Mouse (Mus musculus) hindbrain, postnatal 0 days (tissue): ENCODE results near the gene Sec22a. TPM values are rescaled to one million over a fixed set of nuclear protein-coding genes. Genes with fewer than 3 reads are reported as not detected.

Source experiments
- ATAC-seq: fragments of 200-750 bp; cut with Nextera tagmentation; 2 replicates; pipeline ENCODE4 v1.8.0; 2017; ENCODE audit warnings: mild to moderate bottlenecking, moderate TSS enrichment, moderate library complexity
- DNase-seq: peaks from one replicate; pipeline ENCODE4 v3.0.0-alpha.2; 2015; ENCODE audit warnings: low spot score
- H3K27ac ChIP-seq: fragments of 300-500 bp; sonication (generic); 2 replicates; pipeline ENCODE4 v1.5.1; 2014; ENCODE audit warnings: mild to moderate bottlenecking
- H3K27me3 ChIP-seq: fragments of 300-500 bp; sonication (generic); 2 replicates; pipeline ENCODE4 v1.6.1; 2014; ENCODE audit warnings: low read length, mixed read lengths; ENCODE audit not compliant: insufficient read depth
- H3K36me3 ChIP-seq: fragments of 300-500 bp; sonication (generic); 2 replicates; pipeline ENCODE4 v1.6.1; 2014; ENCODE audit warnings: low read length, mixed read lengths; ENCODE audit not compliant: insufficient read depth
- H3K4me1 ChIP-seq: fragments of 300-500 bp; sonication (generic); 2 replicates; pipeline ENCODE4 v1.6.1; 2014; ENCODE audit warnings: antibody characterized with exemption, low read length, mixed read lengths; ENCODE audit not compliant: insufficient read depth
- H3K4me2 ChIP-seq: fragments of 300-500 bp; sonication (generic); 2 replicates; pipeline ENCODE4 v1.6.1; 2014; ENCODE audit warnings: low read depth, mild to moderate bottlenecking, low read length, moderate library complexity, mixed read lengths
- H3K4me3 ChIP-seq: fragments of 300-500 bp; sonication (generic); 2 replicates; pipeline ENCODE4 v1.5.1; 2014; ENCODE audit warnings: low read length
- H3K9ac ChIP-seq: fragments of 300-500 bp; sonication (generic); replicated peaks from 2 replicates; pipeline ENCODE4 v1.6.1; 2014; ENCODE audit warnings: mild to moderate bottlenecking, low read length, moderate library complexity, mixed read lengths
- H3K9me3 ChIP-seq: fragments of 300-500 bp; sonication (generic); 2 replicates; pipeline ENCODE4 v1.6.1; 2016; ENCODE audit warnings: low read length, mixed read lengths
- CTCF ChIP-seq: IDR thresholded peaks from 2 replicates; pipeline ENCODE4 v1.5.1; 2016; ENCODE audit warnings: antibody characterized with exemption, control low read depth, low read depth
- WGBS: fragments of 180-500 bp; shearing (Covaris S2); extraction: QIAGEN DNeasy Blood & Tissue Kit; methylation state at CpG from one replicate; pipeline ENCODE4 v1.1.7; 2014; 5-methylcytosine and 5-hydroxymethylcytosine counted together
- polyA plus RNA-seq: library from polyadenylated mRNA; unstranded; fragments of >200 nt; fragmentation: Nextera tagmentation; extraction: Ambion mirVana; gene quantifications from 2 replicates; pipeline ENCODE4 v1.2.1, GENCODE M21; 2015
- total RNA-seq: library from RNA; depleted of rRNA; stranded (reverse); fragments of >200 nt; gene quantifications from 2 replicates; pipeline ENCODE4 v1.2.3, GENCODE M21; 2014

Gene Sec22a
- total and polyA plus RNA-seq, 2 experiments from 2014 or later: 14.7 to 41.4 TPM

- H3K9me3 ChIP-seq: no peaks in the 10 kb centered on the region
- no peak for ATAC-seq
- TF ChIP-seq CTCF: no peak
Observed at GRCm38 (mm10) chr16:35316856-35317264, 46.9 kb downstream of the Sec22a start.

GRCm38 (mm10) chr16:35315496-35315895 is 48.2 kb downstream of the Sec22a start:
- Histone ChIP-seq H3K27me3 (no peaks in the 10 kb centered on the region), H3K4me1 (no peaks in the 10 kb centered on the region)
- no peak for DNase-seq

More at GRCm38 (mm10) chr16:35316856-35317264, 46.9 kb downstream of the Sec22a start:
- Histone ChIP-seq H3K4me1 (no peaks in the 10 kb centered on the region), H3K4me3 (no peak overlapping the region), H3K27me3 (no peaks in the 10 kb centered on the region), H3K4me2 (no peak overlapping the region), H3K9ac (no peak overlapping the region), H3K36me3 (peaks cover 13% of the 10 kb centered on the region), H3K27ac (no peak overlapping the region)
- DNase-seq: no peak

GRCm38 (mm10) chr16:35311586-35311985 is 52.1 kb downstream of the Sec22a start:
- no peak overlapping the region for H3K4me2 ChIP-seq
- DNase-seq (no peak), ATAC-seq (0 out of 2 replicates have a peak, but pooled peaks have one; percentile 39)
- no peaks in the 10 kb centered on the region for H3K9me3 ChIP-seq
- H3K27me3 ChIP-seq: no peaks in the 10 kb centered on the region
- 47% methylated on average over 8 of the region's 8 CpGs for whole genome bisulfite sequencing
- TF ChIP-seq CTCF: no peak
- peaks cover 13% of the 10 kb centered on the region for H3K36me3 ChIP-seq
- no peak overlapping the region for H3K4me3 ChIP-seq
- no peak overlapping the region for H3K9ac ChIP-seq
- no peaks in the 10 kb centered on the region for H3K4me1 ChIP-seq
- no peak overlapping the region for H3K27ac ChIP-seq

More at GRCm38 (mm10) chr16:35315496-35315895, 48.2 kb downstream of the Sec22a start:
- no peak for TF ChIP-seq CTCF
- H3K4me2 ChIP-seq: no peak overlapping the region
- H3K9me3 ChIP-seq: no peaks in the 10 kb centered on the region
- no peak overlapping the region for H3K4me3 ChIP-seq
- WGBS: 45% methylated on average over 3 of the region's 3 CpGs
- no peak for ATAC-seq
- peaks cover 13% of the 10 kb centered on the region for H3K36me3 ChIP-seq
- no peak overlapping the region for H3K27ac ChIP-seq
- H3K9ac ChIP-seq: no peak overlapping the region

DNA sequence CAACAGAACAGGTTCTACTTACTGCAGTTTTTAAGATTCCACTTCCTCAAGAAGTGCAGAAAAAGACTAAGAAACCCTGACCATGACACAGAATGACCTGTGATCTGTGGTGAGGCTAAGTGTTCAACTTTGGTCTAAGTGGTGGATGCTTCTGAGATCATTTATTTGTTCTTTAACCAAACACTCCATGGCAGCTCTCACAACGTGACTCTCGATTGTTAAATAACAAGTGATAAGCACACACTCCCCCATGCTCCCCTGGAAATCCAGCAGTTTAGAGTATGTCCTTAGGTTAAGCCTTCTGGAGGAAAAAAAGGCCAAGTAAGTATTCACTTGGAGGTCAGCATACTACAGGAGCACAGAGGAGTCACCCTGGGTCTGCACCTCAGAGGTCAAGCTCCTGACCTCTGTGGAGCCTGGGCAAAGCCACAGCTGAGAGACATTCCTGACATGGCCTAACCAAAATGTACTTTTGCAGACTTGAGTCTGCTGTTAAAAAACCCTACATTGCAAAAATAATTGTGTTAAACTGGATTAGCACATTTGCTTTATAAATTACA is 53.1 kb downstream of the Sec22a start:
- H3K4me2 ChIP-seq: no peak overlapping the region
- no peaks in the 10 kb centered on the region for H3K4me1 ChIP-seq
- H3K9ac ChIP-seq: no peak overlapping the region
- TF ChIP-seq CTCF: no peak
- ATAC-seq: no peak
- no peak overlapping the region for H3K4me3 ChIP-seq
- H3K27me3 ChIP-seq: no peaks in the 10 kb centered on the region
- no peak for DNase-seq
- no peak overlapping the region for H3K27ac ChIP-seq
- peaks cover 13% of the 10 kb centered on the region for H3K36me3 ChIP-seq
- H3K9me3 ChIP-seq: no peaks in the 10 kb centered on the region
- 58% methylated on average over 2 of the region's 2 CpGs for WGBS

DNA sequence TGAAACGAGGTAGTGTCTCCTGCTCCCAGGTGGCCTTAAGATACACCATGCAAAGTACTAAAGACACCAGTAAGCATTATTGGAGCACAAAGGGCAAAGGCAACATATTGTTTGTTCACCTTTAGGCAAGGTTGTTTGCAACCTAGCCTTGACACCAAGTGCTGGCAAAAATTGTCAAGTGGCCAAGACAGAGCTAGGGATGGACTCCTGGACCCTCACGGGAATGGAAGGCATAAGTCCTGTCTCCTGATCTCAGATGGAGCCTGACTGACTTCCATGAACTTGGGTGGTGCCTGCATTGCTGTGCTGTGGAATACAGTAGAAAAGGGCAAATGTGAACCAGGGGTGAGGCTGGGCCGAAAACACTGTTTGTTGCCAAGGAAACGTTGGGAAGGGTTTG is 54.1 kb downstream of the Sec22a start:
- Histone ChIP-seq H3K9me3 (no peaks in the 10 kb centered on the region), H3K27ac (no peak overlapping the region), H3K9ac (no peak overlapping the region), H3K27me3 (no peaks in the 10 kb centered on the region), H3K36me3 (peaks cover 13% of the 10 kb centered on the region), H3K4me3 (no peak overlapping the region), H3K4me2 (no peak overlapping the region), H3K4me1 (no peaks in the 10 kb centered on the region)
- no peak for TF ChIP-seq CTCF
- WGBS: 86% methylated on average over 4 of the region's 4 CpGs
- DNase-seq (no peak), ATAC-seq (no peak)

DNA sequence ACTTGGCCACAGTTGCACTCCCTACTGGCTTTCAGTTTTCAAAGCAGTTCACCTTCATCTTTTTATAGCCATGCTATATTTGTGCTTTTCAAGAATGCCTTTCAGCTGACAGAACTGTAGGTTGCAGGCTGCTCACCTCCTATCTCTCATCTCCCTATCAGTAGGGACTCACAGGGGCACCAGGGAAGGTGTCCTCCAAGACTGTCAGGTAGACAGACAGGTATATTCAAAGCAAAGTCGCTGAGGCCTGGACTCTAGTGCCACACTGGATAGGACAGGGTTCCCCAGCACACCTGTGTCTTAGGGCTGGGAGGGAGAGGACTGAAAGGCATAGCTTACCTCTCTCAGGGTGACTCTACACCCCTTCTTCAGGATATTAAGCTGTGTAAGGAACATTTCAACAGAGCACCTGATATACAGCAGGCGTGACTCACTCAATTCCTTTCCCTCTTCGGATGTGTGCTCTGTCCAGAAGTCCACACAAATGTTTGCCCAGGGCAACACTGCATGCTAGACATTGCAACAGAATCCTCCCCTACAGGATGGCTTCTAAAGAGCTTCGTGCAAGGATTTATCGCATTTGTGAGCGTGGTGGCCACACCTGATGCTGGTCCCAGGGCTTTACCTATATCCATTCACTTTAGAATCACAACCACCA is 55.1 kb downstream of the Sec22a start:
- no peaks in the 10 kb centered on the region for H3K9me3 ChIP-seq
- WGBS: 88% methylated on average over 6 of the region's 6 CpGs
- peaks cover 15% of the 10 kb centered on the region for H3K36me3 ChIP-seq
- H3K27ac ChIP-seq: no peak overlapping the region
- H3K27me3 ChIP-seq: no peaks in the 10 kb centered on the region
- H3K9ac ChIP-seq: no peak overlapping the region
- H3K4me3 ChIP-seq: no peak overlapping the region
- no peak for TF ChIP-seq CTCF
- ATAC-seq: no peak
- no peak overlapping the region for H3K4me2 ChIP-seq
- no peaks in the 10 kb centered on the region for H3K4me1 ChIP-seq
- DNase-seq: no peak

GRCm38 (mm10) chr16:35308016-35308415 is 55.7 kb downstream of the Sec22a start:
- Histone ChIP-seq H3K27me3 (no peaks in the 10 kb centered on the region), H3K4me1 (no peaks in the 10 kb centered on the region), H3K36me3 (peaks cover 15% of the 10 kb centered on the region; the same call in 1 of the 2 replicates), H3K27ac (no peak overlapping the region), H3K4me3 (no peak overlapping the region), H3K9ac (no peak overlapping the region), H3K9me3 (no peaks in the 10 kb centered on the region), H3K4me2 (no peak overlapping the region)
- no peak for DNase-seq
- ATAC-seq: no peak
- WGBS: 84% methylated on average over 6 of the region's 6 CpGs
- no peak for TF ChIP-seq CTCF
